8 mouse cellular contexts compared by ENCODE assay signal in the genomic region with DNA sequence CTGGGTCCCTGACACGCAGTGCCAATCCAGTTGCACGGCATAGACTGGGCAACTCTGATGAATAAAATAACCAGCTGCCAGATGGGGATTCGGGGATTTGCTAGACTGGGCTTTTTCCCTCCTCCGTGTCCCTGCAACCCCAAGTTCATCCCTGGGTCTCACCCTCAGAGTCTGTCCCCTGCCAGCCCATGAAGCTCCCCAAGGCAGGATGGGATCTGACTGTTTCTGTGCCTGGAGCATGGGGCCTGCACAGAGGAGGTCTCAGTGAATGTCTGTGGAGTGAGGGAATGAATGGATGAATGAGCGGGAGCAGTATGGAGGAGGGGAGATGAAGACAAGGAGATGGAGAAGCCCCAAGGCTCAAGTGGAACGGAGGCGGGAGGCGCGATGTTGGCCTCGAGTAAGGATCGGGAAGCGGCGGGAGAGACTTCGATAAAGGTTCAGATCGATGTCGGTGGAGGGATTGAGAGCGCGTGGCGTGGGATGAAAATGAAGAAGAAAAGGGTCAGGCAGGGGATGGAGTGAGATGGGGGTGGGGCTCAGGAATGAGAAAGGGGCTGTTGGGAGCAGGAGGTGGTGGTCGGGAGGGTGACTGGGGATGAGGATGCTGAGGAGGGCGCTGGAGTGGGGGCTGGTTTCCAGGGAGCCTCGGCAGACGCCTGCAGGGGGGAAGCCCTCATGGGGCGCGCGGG. TPM values are rescaled to one million over a fixed set of nuclear protein-coding genes. Genes with fewer than 3 reads are reported as not detected.
DNase-seq lines count a peak whose midpoint lies in the region; ATAC-seq and TF ChIP-seq lines count a peak whose summit lies in the region.

No protein-coding gene starts in this region.

- no peak for DNase-seq in liver, adult 2 months (ENCODE audit: extremely low read depth, low read depth, low spot score)
- no peak for DNase-seq in liver
- peak; percentile 60 for DNase-seq in testis, postnatal 14 days (ENCODE audit: low spot score)
- DNase-seq in layer of hippocampus, adult 18-20 months (ENCODE audit: low spot score in 2 of 2) = no peak
- no peak for DNase-seq in lung, postnatal 4 days

- no peaks in the 10 kb centered on the region for H3K79me2 ChIP-seq in liver, adult 2 months (ENCODE audit: control insufficient read depth, insufficient read depth, low read length)

- 24% methylated on average over 26 of the region's 26 CpGs for WGBS in liver, adult 2 months
- 11% methylated on average over 25 of the region's 26 CpGs for WGBS in heart, embryonic 16.5 days

- H3K27ac ChIP-seq in liver, adult 2 months (replicated peaks; ENCODE audit: insufficient read depth, low read depth, low read length) = no peak overlapping the region
- H3K27ac ChIP-seq in cortical plate, adult 2 months (ENCODE audit: insufficient read depth, low read length) = peak overlapping the region; percentile 57
- no peak overlapping the region for H3K27ac ChIP-seq in heart, embryonic 16.5 days (ENCODE audit: low read length)

- H3K4me3 ChIP-seq in liver, adult 2 months (ENCODE audit: insufficient read depth, low read depth, low read length) = peak overlapping the region; percentile 66; the same call in 1 of the 2 replicates
- peak overlapping the region; percentile 75 for H3K4me3 ChIP-seq in cortical plate, adult 2 months (ENCODE audit: insufficient read depth, low read length)
- H3K4me3 ChIP-seq in heart, embryonic 16.5 days (ENCODE audit: low read length) = peak overlapping the region; percentile 67

- H3K27me3 ChIP-seq in liver, adult 2 months (ENCODE audit: control insufficient read depth, insufficient read depth, low read length) = no peaks in the 10 kb centered on the region
- H3K27me3 ChIP-seq in heart, embryonic 16.5 days (ENCODE audit: control insufficient read depth, insufficient read depth, low read length) = no peaks in the 10 kb centered on the region

- peak overlapping the region; percentile 59; the same call in 1 of the 2 replicates for H3K9ac ChIP-seq in liver, adult 2 months (ENCODE audit: low read depth, low read length)
- H3K9ac ChIP-seq in heart, embryonic 16.5 days (ENCODE audit: low read length) = peak overlapping the region; percentile 75

- no peak for TF ChIP-seq CTCF in liver, adult 2 months (IDR thresholded peaks at IDR 0.05; ENCODE audit: low read depth, low read length)
- no peak for TF ChIP-seq CTCF in cortical plate, adult 2 months (IDR thresholded peaks at IDR 0.05; ENCODE audit: extremely low read depth, insufficient read depth, low read length)

- ATAC-seq in heart, embryonic 16.5 days (replicated peaks; ENCODE audit: extremely low read depth, insufficient read depth, low FRiP score) = no peak
- 0 out of 2 replicates have a peak, but pooled peaks have one; percentile 2 for ATAC-seq in megakaryocyte-erythroid progenitor cell, adult 5-6 weeks (replicated peaks; ENCODE audit: low FRiP score, low TSS enrichment, poor library complexity, severe bottlenecking)

- H3K4me2 ChIP-seq in heart, embryonic 16.5 days (ENCODE audit: low read depth, low read length) = peak overlapping the region; percentile 94

- no peaks in the 10 kb centered on the region for H3K4me1 ChIP-seq in liver, adult 2 months (ENCODE audit: control insufficient read depth, insufficient read depth, low read length)
- H3K4me1 ChIP-seq in cortical plate, adult 2 months (ENCODE audit: control insufficient read depth, insufficient read depth, low read length) = peaks cover 14% of the 10 kb centered on the region
- H3K4me1 ChIP-seq in heart, embryonic 16.5 days (ENCODE audit: control insufficient read depth, insufficient read depth, low read length) = peaks cover 23% of the 10 kb centered on the region

- TF ChIP-seq POLR2A in liver, adult 2 months (IDR thresholded peaks at IDR 0.05; ENCODE audit: extremely low read depth, insufficient read depth, low read length) = no peak
- peak; percentile 15; the same call in 1 of the 2 replicates for TF ChIP-seq POLR2A in cortical plate, adult 2 months (IDR thresholded peaks at IDR 0.05; ENCODE audit: extremely low read depth, insufficient read depth, low read length)

- no peaks in the 10 kb centered on the region for H3K36me3 ChIP-seq in liver, adult 2 months (ENCODE audit: control insufficient read depth, insufficient read depth, low read length)
- H3K36me3 ChIP-seq in heart, embryonic 16.5 days (ENCODE audit: control insufficient read depth, insufficient read depth) = peaks cover 12% of the 10 kb centered on the region

- no peaks in the 10 kb centered on the region for H3K9me3 ChIP-seq in heart, embryonic 16.5 days (replicated peaks; ENCODE audit: control insufficient read depth, low read length)

RNA-seq across cellular contexts. Expression of a gene that starts 0.8 kb away (rescaled TPM):
- total RNA-seq in liver, adult 2 months (2014; rRNA removed) = 0.07 and 0.37 TPM in 2 replicates
- 0.72 and 1.2 TPM in 2 replicates for polyA plus RNA-seq in liver, adult 2 months (2012; rRNA removed)
- polyA plus RNA-seq in cortical plate, adult 2 months (2012; rRNA removed) = 174 and 184 TPM in 2 replicates
- 7.3 and 8.2 TPM in 2 replicates for polyA plus RNA-seq in heart, embryonic 16.5 days (2015; fragmentation: Nextera tagmentation; extraction: Ambion mirVana)
- total RNA-seq in megakaryocyte-erythroid progenitor cell, adult 5-6 weeks (2014; fragmentation: Nextera tagmentation) = 32.6 and 47.6 TPM in 2 replicates
- total RNA-seq in megakaryocyte-erythroid progenitor cell, adult 5-6 weeks (2017) = 4.6 and 15.1 TPM in 2 replicates
- 100 to 1,000 TPM in 1 of 2 experiments, 10 to 100 TPM in 1; 97.4 to 108 TPM for total RNA-seq in layer of hippocampus, adult 18-20 months (2021)

RNA-seq across cellular contexts. Expression of a gene that starts 17.9 kb away (rescaled TPM):
- 2.2 and 2.5 TPM in 2 replicates for total RNA-seq in liver, adult 2 months (2014; rRNA removed)
- polyA plus RNA-seq in liver, adult 2 months (2012; rRNA removed) = 22.5 and 29.2 TPM in 2 replicates
- 11.0 and 11.3 TPM in 2 replicates for polyA plus RNA-seq in cortical plate, adult 2 months (2012; rRNA removed)
- polyA plus RNA-seq in heart, embryonic 16.5 days (2015; fragmentation: Nextera tagmentation; extraction: Ambion mirVana) = 204 and 205 TPM in 2 replicates
- total RNA-seq in megakaryocyte-erythroid progenitor cell, adult 5-6 weeks (2014; fragmentation: Nextera tagmentation) = 20.8 and 25.3 TPM in 2 replicates
- 1.2 and 8.1 TPM in 2 replicates for total RNA-seq in megakaryocyte-erythroid progenitor cell, adult 5-6 weeks (2017)
- total RNA-seq in layer of hippocampus, adult 18-20 months (2021) = 1 to 10 TPM; 2.6 to 2.9 TPM

RNA-seq across cellular contexts. Expression of a gene that starts 18.0 kb away (rescaled TPM):
- 1.6 and 2.3 TPM in 2 replicates for total RNA-seq in liver, adult 2 months (2014; rRNA removed)
- 3.2 and 4.5 TPM in 2 replicates for polyA plus RNA-seq in liver, adult 2 months (2012; rRNA removed)
- 4.7 and 6.2 TPM in 2 replicates for polyA plus RNA-seq in cortical plate, adult 2 months (2012; rRNA removed)
- 6.6 and 8.4 TPM in 2 replicates for polyA plus RNA-seq in heart, embryonic 16.5 days (2015; fragmentation: Nextera tagmentation; extraction: Ambion mirVana)
- 16.2 and 17.9 TPM in 2 replicates for total RNA-seq in megakaryocyte-erythroid progenitor cell, adult 5-6 weeks (2014; fragmentation: Nextera tagmentation)
- 3.5 and 5.3 TPM in 2 replicates for total RNA-seq in megakaryocyte-erythroid progenitor cell, adult 5-6 weeks (2017)
- 1 to 10 TPM; 4.4 to 5.2 TPM for total RNA-seq in layer of hippocampus, adult 18-20 months (2021)

RNA-seq across cellular contexts. Expression of a gene that starts 25.6 kb away (rescaled TPM):
- total RNA-seq in liver, adult 2 months (2014; rRNA removed) = 2.7 and 4.0 TPM in 2 replicates
- 18.8 and 22.4 TPM in 2 replicates for polyA plus RNA-seq in liver, adult 2 months (2012; rRNA removed)
- polyA plus RNA-seq in cortical plate, adult 2 months (2012; rRNA removed) = 71.9 and 72.7 TPM in 2 replicates
- polyA plus RNA-seq in heart, embryonic 16.5 days (2015; fragmentation: Nextera tagmentation; extraction: Ambion mirVana) = 33.6 and 40.1 TPM in 2 replicates
- 45.8 and 61.6 TPM in 2 replicates for total RNA-seq in megakaryocyte-erythroid progenitor cell, adult 5-6 weeks (2014; fragmentation: Nextera tagmentation)
- total RNA-seq in megakaryocyte-erythroid progenitor cell, adult 5-6 weeks (2017) = 13.8 and 28.6 TPM in 2 replicates
- 10 to 100 TPM; 40.8 to 43.2 TPM for total RNA-seq in layer of hippocampus, adult 18-20 months (2021)

RNA-seq across cellular contexts. Expression of a gene that starts 29.0 kb away (rescaled TPM):
- 12.4 and 16.2 TPM in 2 replicates for total RNA-seq in liver, adult 2 months (2014; rRNA removed)
- 31.3 and 34.6 TPM in 2 replicates for polyA plus RNA-seq in liver, adult 2 months (2012; rRNA removed)
- 90.9 and 97.0 TPM in 2 replicates for polyA plus RNA-seq in cortical plate, adult 2 months (2012; rRNA removed)
- polyA plus RNA-seq in heart, embryonic 16.5 days (2015; fragmentation: Nextera tagmentation; extraction: Ambion mirVana) = 102 and 104 TPM in 2 replicates
- 29.4 and 34.6 TPM in 2 replicates for total RNA-seq in megakaryocyte-erythroid progenitor cell, adult 5-6 weeks (2014; fragmentation: Nextera tagmentation)
- total RNA-seq in megakaryocyte-erythroid progenitor cell, adult 5-6 weeks (2017) = 79.6 and 83.0 TPM in 2 replicates
- total RNA-seq in layer of hippocampus, adult 18-20 months (2021) = 10 to 100 TPM; 74.6 to 75.2 TPM
